Mouse (Mus musculus) liver, adult (tissue): ENCODE results near the gene Zfp42.

Experiments
- GATA4 ChIP-seq: IDR thresholded peaks from 2 replicates; pipeline ENCODE4 v1.6.1; 2014; ENCODE audit warnings: mild to moderate bottlenecking, low read length; ENCODE audit not compliant: insufficient replicate concordance

Zfp42 gene

GRCm38 (mm10) chr8:43306896-43307295 is at the start of gene Zfp42:
Gene Zfp42 (minus strand): TSS chr8:43306980.
- no peak for TF ChIP-seq GATA4

GRCm38 (mm10) chr8:43356069-43356770 is 49.4 kb upstream of the Zfp42 start:
- no peak for TF ChIP-seq GATA4

DNA sequence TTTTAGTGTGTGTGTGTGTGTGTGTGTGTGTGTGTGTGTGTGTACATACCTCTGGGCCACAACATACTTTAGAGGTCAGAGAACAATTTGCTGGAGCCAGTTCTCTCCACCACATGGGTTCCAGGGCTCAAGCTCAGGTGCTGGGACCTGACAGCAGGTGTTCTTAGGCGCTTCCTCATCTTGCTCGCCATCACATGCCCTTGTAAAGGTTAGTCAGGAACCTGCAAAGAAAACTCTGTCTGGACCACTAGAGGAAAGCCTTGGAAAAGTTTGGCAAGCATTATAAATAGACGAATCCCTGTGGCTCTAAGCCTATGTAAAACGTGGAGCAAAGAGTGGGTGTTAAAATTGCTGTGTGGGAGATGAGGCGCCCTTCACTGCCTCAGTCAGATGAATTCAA is 31.8 kb upstream of the Zfp42 start:
- no peak for TF ChIP-seq GATA4

GRCm38 (mm10) chr8:43333465-43333864 is 26.7 kb upstream of the Zfp42 start:
- no peak for TF ChIP-seq GATA4

GRCm38 (mm10) chr8:43331657-43332056 is 24.9 kb upstream of the Zfp42 start:
- no peak for TF ChIP-seq GATA4

- no peak for TF ChIP-seq GATA4
Measured at GRCm38 (mm10) chr8:43329913-43330705, 23.3 kb upstream of the Zfp42 start.

GRCm38 (mm10) chr8:43328666-43329065 is 21.9 kb upstream of the Zfp42 start:
- TF ChIP-seq GATA4: no peak

DNA sequence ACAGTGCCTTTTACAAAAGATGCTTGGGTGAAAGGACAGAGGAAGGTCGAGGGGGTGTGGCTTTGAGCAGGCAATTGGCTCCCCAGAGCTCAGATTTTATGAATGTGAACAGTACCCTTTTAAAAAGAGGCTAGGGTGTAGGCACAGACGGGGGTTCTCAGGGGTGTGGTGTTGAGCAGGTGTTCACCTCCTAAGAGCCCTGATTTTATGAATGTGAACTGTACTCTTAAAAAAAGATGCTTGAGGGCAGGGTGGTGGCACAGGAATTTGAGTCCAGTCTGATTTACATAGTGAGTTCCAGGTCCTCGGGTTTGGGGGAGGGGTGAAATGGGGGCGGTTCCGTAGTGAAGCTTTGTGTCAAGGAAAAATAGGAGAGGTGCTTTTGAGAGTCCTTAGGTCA is 14.0 kb upstream of the Zfp42 start:
- TF ChIP-seq GATA4: no peak

DNA sequence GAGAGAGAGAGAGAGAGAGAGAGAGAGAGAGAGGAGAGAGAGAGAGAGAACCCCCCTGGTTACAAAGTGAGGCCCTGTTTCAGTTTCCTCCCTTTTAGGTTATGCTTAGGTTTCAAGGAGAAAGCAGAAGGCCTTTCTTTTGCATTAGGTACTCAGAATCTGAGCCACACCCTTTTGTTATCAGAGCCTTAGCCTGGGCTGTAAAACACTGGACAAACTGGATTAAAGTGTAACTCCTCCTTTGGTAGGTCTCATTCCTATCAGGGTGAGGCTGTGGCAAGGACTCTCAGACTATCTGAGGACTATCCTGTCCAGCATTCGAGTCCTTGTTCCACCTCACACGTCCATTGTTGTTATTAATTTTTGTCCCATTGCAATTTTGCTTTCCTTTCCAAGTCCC is 1.4 kb upstream of the Zfp42 start:
- TF ChIP-seq GATA4: no peak

DNA sequence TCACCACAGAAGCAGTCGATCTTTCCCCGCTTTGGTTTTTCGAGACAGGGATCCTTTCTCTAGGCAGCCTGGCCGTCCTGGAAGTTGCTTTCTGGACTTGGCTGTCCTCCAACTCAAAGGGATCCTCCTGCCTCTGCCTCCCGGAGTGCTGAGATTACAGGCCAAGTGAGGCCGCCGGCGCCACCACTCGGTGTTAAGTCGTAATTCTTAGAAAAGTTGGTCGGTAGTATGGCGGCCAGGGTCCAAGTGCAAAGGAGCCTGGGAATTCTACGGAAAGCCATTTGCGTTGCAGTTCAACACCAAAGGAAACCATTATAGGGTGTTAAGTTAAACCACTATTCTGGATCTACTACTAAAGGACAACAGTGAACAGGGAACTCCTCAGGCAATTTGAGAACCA is 1.1 kb downstream of the Zfp42 start:
- no peak for TF ChIP-seq GATA4

DNA sequence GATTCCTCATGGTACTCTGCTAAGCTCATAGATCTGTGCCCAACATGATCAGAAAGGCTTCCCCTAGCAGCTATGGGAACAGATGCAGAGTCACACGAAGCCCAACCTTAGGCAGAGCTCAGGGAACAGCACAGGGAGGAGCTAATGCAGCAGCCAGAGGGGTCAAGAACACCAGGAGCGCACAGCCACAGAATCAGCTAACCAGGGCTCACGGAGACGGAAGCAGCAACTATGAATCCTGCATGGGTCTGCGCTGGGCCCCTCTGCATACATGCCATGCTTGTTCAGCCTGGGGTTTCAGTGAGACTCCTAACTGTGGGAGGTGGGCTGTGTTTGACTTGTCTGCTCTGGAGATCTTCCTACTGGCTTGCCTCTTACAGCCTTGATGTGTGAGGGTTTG is 7.0 kb downstream of the Zfp42 start:
- no peak for TF ChIP-seq GATA4

- TF ChIP-seq GATA4: no peak
Measured at GRCm38 (mm10) chr8:43295826-43296225, 11.0 kb downstream of the Zfp42 start.

GRCm38 (mm10) chr8:43294191-43294590 is 12.6 kb downstream of the Zfp42 start:
- no peak for TF ChIP-seq GATA4

DNA sequence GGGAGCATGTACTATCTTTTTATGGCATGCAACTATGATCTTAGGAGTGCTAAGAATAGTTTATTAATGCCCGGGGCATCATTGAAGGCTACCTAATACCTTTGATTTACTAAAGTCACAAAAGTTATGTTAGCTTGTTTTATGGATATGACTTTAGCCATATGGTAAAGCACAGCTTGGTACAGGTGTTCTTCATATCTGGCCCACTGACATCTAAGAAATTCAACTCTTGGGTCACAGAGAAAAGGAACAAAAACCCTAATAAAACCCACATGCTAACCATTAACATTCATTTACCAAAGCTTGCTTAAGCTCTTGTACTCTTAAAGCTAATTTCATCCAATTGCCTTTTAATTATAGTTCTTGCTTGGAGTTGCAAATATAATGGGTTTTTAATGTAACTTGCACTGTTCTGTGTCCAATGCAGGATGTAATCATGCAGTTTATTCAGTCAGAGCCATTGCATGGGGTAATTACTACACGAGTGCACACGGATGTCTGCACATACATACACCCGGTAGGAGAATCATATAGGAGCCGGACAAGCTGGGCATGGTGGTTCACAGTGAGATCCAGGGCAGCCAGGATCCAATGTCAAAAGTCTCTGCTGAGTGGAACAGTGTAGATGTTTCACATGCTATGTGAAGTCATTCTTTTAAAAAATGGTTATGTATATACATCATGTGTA is 16.2 kb downstream of the Zfp42 start:
- TF ChIP-seq GATA4: no peak

DNA sequence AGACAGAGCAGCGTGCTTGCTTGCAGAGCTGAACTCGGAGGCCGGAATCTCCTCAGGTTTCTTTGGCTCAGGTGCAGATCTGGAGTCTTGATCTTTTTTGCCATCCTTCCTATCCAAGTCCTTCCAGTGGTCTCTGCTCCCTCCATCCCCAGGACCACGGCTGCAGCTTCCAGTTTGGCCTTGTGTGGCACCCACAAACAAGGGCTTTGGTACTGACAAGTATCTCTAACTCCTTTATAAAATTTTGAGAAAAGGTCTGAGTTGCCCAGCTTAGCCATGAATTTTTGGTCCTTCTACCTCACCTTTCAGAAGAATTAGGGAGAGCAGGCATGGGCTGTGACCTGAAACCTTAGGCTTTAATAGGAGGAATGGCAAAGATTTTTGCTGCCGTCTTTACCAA is 17.0 kb downstream of the Zfp42 start:
- TF ChIP-seq GATA4: no peak

DNA sequence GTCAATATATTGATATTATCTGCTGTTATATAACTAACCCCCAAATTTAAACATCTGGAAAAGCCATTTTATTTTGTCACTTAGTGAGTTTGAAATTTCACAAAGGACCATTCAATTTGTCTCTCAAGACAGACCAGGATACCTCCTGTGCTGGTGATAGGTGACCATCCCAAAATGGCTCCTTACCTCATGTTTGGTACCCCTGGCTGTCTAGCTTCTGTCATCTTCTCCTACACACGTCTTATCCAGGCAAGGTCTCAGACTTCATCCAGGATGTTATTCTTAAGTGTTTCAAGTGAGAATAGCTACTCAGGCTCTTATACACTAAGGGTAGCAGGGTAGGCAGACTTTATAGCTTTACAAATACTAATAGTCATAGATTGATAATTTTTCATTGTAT is 17.9 kb downstream of the Zfp42 start:
- no peak for TF ChIP-seq GATA4
